Mouse (Mus musculus): ENCODE results near the gene Itga8. TPM values are rescaled to one million over a fixed set of nuclear protein-coding genes. Genes with fewer than 3 reads are reported as not detected.

Itga8 gene
- polyA plus RNA-seq, 1 experiment from 2014 or later, result 5.0 TPM

DNA sequence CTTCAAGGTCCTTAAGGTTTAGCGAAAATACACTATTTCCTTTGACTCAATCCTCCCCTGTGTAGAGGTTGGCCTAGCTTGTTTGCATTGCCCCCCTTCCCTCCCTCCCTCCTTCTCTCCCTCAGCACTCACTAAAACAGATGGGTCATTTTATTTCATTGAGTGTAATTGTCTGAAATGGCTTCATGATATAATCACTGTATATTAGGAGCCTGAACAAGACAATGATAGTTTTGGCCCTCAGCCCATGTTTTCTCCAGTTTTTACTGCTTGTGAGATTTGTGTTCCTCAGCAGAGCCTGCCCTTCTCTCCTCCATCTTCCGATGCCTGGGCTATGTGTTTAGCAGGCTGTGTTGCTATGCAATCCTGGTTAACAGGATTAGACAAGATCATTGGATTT lies 80.1 kb downstream of the Itga8 start:
- H3K9me3 ChIP-seq (replicated peaks), result no peaks in the 10 kb centered on the region
- 85% methylated on average over 2 of the region's 2 CpGs for WGBS
- no peak for ATAC-seq (ENCODE audit: low FRiP score)

DNA sequence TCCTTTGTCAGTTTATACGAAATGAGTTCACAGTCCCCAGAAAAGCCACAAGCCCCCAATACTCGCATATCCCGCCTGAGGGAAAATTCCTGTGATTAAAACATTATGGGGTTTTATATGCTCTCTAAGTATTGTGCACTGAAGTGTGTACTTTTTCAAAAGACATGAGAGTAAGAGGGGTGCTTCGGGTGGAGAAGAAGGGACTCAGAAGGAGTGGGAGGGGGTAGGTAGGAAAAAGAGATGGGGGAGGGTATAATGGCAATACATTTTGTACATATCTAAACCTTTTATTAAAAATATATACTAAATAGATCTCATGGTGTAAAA lies 88.3 kb downstream of the Itga8 start:
- Histone ChIP-seq H3K4me1 (no peaks in the 10 kb centered on the region), H3K9me3 (replicated peaks) (no peaks in the 10 kb centered on the region), H3K9ac (no peak overlapping the region), H3K27me3 (no peaks in the 10 kb centered on the region), H3K4me3 (no peak overlapping the region), H3K36me3 (no peaks in the 10 kb centered on the region), H3K27ac (no peak overlapping the region), H3K4me2 (replicated peaks) (no peak overlapping the region)
- WGBS, result 65% methylated on average over 4 of the region's 4 CpGs
- no peak for ATAC-seq (ENCODE audit: low FRiP score)

More for the DNA sequence above, 80.1 kb downstream of the Itga8 start:
- Histone ChIP-seq H3K4me2 (replicated peaks) (no peak overlapping the region), H3K27ac (no peak overlapping the region), H3K27me3 (no peaks in the 10 kb centered on the region), H3K9ac (no peak overlapping the region), H3K36me3 (no peaks in the 10 kb centered on the region), H3K4me3 (no peak overlapping the region), H3K4me1 (no peaks in the 10 kb centered on the region)

DNA sequence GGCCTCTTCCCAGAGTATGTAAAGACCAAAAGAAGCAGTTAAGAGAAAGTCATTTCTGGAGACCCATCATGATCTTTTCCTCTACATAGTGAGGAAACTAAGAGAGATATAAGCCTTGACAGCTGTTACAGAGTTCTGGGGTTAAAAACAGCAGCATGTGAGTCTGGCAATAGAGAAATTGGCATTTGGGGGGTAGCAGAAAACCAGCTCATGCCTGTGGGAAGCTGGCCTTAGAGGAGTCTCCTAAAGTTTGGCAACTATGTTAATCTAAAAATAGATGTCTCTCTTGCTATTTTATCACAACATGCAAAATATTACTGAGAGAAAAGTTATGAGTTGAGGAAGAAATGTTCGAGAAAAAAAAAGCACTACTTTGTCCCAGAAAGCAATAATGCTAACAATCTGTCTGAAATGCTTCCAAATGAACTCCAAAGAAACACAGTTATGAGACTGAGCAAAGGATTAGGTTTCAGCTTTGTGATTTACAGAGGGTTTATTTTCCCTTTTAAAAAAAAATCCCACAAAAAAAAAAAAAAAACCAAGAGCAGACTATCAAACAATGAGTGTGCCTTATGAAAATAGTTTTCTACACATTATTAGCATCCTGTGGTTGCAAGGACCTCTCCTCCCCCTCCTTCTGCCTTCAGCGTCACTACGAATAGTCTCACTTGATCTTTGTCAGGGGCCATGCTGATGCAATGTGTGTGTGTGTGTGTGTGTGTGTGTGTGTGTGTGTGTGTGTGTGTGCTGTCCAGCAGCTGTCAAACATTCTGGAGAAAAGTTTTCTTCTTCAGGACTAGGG lies 88.9 kb downstream of the Itga8 start:
- H3K4me3 ChIP-seq, result no peak overlapping the region
- WGBS, result 61% methylated on average over 3 of the region's 3 CpGs

DNA sequence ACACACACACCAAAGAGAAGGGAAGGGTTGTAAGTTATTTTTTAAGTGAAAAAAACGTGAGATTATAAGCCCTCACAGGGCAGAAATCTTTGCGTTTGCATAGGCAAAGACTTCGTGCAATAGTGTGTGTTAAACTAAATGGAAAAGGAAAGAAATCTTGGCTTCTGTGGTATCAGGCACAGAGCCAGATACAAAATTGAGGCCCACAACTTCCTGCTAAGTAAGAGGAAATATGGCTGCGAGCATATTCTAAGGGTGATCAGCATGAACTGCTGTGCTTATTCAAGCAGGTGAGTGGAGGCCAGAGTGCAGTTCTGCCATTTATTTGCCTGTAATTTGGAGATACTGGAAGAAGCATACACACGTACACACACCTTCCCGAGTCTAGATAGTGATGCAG lies 93.6 kb downstream of the Itga8 start:
- no peaks in the 10 kb centered on the region for H3K4me1 ChIP-seq
- ATAC-seq (ENCODE audit: low FRiP score), result no peak
- 85% methylated on average over 6 of the region's 6 CpGs for WGBS
- no peak overlapping the region for H3K4me2 ChIP-seq (replicated peaks)
- H3K27ac ChIP-seq, result no peak overlapping the region
- H3K27me3 ChIP-seq, result no peaks in the 10 kb centered on the region
- no peaks in the 10 kb centered on the region for H3K9me3 ChIP-seq (replicated peaks)
- H3K9ac ChIP-seq, result no peak overlapping the region
- no peaks in the 10 kb centered on the region for H3K36me3 ChIP-seq
- no peak overlapping the region for H3K4me3 ChIP-seq

More for the DNA sequence above, 88.9 kb downstream of the Itga8 start:
- H3K4me1 ChIP-seq, result no peaks in the 10 kb centered on the region
- no peaks in the 10 kb centered on the region for H3K36me3 ChIP-seq
- no peaks in the 10 kb centered on the region for H3K27me3 ChIP-seq
- no peak for ATAC-seq (ENCODE audit: low FRiP score)
- no peak overlapping the region for H3K4me2 ChIP-seq (replicated peaks)
- H3K27ac ChIP-seq, result no peak overlapping the region
- H3K9me3 ChIP-seq (replicated peaks), result no peaks in the 10 kb centered on the region
- no peak overlapping the region for H3K9ac ChIP-seq

DNA sequence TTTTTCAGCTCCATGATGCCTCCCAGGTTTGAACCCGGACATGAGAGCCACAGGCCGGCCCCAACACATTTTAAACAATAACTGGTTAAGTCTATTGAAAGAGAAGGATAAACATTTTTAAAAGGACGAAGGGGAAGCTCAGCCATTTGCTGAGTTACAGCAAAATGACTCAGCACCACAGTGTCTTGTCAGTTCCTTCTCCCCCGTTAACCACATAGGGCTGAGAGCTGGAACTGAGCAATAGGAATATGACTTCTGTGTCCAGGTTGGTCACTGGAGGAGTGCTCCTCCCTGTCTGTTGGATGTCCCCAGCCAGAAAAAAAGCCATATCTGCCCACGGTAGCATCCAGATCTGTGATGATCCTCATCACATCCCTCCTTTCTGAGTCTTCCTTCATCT lies 95.4 kb downstream of the Itga8 start:
- Histone ChIP-seq H3K36me3 (no peaks in the 10 kb centered on the region), H3K4me3 (no peak overlapping the region)
- WGBS, result 68% methylated on average over 5 of the region's 5 CpGs

DNA sequence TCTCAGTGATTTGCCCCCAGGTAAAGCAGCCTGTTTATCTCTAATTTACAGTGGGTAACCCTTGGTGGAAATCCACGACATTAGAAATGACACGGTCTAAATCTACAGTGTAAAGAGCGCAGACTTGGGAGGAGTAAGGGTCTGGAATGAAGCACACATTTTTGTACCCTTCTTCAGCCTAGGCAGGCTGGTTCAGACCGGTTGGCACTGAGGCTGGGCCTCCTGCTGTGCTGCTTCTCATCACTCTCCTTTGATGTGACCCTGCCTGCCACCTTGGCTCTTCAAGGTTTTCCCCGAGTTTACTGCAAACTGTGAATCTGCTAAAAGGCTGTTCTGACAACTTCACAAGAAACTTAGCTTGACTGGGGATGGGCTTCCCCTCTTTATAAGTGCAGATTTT lies 95.8 kb downstream of the Itga8 start:
- no peak; the same call in 1 of the 2 replicates for ATAC-seq (ENCODE audit: low FRiP score)
- Histone ChIP-seq H3K9me3 (replicated peaks) (no peaks in the 10 kb centered on the region), H3K36me3 (no peaks in the 10 kb centered on the region), H3K27me3 (no peaks in the 10 kb centered on the region), H3K4me1 (no peaks in the 10 kb centered on the region), H3K9ac (no peak overlapping the region), H3K4me3 (no peak overlapping the region), H3K4me2 (replicated peaks) (no peak overlapping the region), H3K27ac (no peak overlapping the region)
- 49% methylated on average over 5 of the region's 5 CpGs for WGBS

More for the DNA sequence above, 95.4 kb downstream of the Itga8 start:
- Histone ChIP-seq H3K27me3 (no peaks in the 10 kb centered on the region), H3K4me2 (replicated peaks) (no peak overlapping the region), H3K27ac (no peak overlapping the region), H3K4me1 (no peaks in the 10 kb centered on the region), H3K9me3 (replicated peaks) (no peaks in the 10 kb centered on the region), H3K9ac (no peak overlapping the region)
- no peak for ATAC-seq (ENCODE audit: low FRiP score)

DNA sequence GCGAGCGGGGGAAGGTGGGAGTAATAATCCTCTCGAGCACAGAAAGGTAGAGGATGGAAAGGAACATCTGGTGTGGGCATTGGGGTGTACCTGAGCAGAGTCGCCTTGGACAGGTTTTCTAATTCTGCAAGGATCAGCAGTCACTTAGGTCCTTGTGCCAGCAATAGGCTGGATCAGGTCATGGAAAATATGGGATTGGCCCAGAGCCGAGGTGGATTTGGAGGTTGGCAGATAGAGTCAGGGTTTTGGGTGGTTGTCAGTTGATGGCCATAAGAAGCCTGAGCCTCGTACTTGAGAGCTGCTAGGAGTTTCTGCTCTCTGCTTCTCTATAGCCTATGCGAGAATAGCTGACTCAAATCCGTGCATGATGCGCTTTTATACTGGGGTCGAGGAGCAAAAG lies 98.5 kb downstream of the Itga8 start:
- Histone ChIP-seq H3K4me1 (no peaks in the 10 kb centered on the region), H3K9ac (no peak overlapping the region), H3K4me2 (replicated peaks) (no peak overlapping the region), H3K9me3 (replicated peaks) (no peaks in the 10 kb centered on the region), H3K36me3 (no peaks in the 10 kb centered on the region), H3K27ac (no peak overlapping the region), H3K27me3 (no peaks in the 10 kb centered on the region), H3K4me3 (no peak overlapping the region)
- WGBS, result 93% methylated on average over 10 of the region's 10 CpGs
- no peak for ATAC-seq (ENCODE audit: low FRiP score)

DNA sequence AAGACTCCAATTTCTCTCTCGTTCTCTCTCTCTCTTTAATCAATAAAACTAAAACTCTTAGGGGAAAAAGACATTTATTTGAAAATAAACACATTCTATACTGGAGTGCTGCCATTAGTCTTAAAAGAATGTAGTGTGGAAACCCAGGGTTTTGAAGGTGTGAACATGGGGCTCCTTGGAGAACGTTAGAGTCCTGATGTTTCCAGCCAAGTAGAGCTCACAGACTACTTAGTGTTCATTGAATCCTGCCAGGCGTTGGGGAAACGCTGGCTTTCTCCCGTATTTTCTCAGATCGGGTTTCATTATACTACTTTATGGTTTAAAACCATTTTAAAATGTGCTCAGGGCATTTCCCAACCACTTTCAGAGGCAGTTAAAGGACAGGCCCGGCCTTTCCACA lies 103.0 kb downstream of the Itga8 start:
- H3K4me2 ChIP-seq (replicated peaks), result no peak overlapping the region
- no peak for ATAC-seq (ENCODE audit: low FRiP score)
- 72% methylated on average over 7 of the region's 7 CpGs for WGBS

DNA sequence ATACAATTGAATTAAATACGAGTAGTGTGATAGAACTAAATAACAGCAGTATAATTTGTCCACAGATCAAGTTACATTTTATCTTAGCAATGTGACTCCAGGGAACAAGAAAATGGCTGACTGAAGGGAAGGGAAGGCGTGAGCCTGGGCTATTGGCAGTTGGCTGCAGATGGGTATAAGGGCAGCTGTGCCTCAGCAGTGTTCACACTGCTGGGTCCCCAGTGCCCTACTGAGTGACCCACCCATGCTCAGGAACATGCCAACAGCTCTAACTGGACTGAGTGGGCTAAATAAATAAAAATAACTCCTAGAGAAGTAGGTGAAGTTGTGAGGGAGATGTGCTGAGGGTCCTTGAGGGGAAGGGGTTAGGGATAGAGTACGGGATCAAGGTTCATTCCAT lies 103.5 kb downstream of the Itga8 start:
- WGBS, result 82% methylated on average over 3 of the region's 3 CpGs
- Histone ChIP-seq H3K36me3 (no peaks in the 10 kb centered on the region), H3K4me2 (replicated peaks) (no peak overlapping the region), H3K27ac (no peak overlapping the region), H3K27me3 (no peaks in the 10 kb centered on the region), H3K4me3 (no peak overlapping the region), H3K9ac (no peak overlapping the region), H3K9me3 (replicated peaks) (no peaks in the 10 kb centered on the region), H3K4me1 (no peaks in the 10 kb centered on the region)
- no peak for ATAC-seq (ENCODE audit: low FRiP score)

More for the DNA sequence above, 103.0 kb downstream of the Itga8 start:
- Histone ChIP-seq H3K27ac (no peak overlapping the region), H3K9me3 (replicated peaks) (no peaks in the 10 kb centered on the region), H3K27me3 (no peaks in the 10 kb centered on the region), H3K4me1 (no peaks in the 10 kb centered on the region), H3K36me3 (no peaks in the 10 kb centered on the region), H3K9ac (no peak overlapping the region), H3K4me3 (no peak overlapping the region)

DNA sequence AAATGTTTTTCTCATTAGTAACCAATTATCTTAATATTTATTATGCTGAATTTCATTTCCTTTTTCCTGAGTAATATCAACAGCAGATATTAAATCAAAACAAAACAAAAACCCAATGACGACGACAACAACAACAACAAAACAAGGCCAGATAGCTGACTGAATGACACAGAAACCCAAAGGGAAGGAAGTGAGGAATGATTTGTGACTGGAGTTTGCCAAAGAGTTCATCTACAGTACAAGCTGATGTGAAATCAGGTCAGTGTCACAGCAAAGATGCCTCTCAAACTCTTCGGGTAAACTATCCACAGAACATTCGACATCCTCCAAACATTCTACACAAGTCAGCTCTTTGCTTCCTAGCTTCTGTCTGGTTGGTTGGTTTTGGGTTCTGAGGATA lies 104.0 kb downstream of the Itga8 start:
- Histone ChIP-seq H3K4me3 (no peak overlapping the region), H3K4me2 (replicated peaks) (no peak overlapping the region), H3K9ac (no peak overlapping the region), H3K27ac (no peak overlapping the region), H3K4me1 (no peaks in the 10 kb centered on the region), H3K27me3 (no peaks in the 10 kb centered on the region), H3K9me3 (replicated peaks) (no peaks in the 10 kb centered on the region), H3K36me3 (no peaks in the 10 kb centered on the region)
- WGBS, result 95% methylated on average over 4 of the region's 4 CpGs
- ATAC-seq (ENCODE audit: low FRiP score), result no peak

DNA sequence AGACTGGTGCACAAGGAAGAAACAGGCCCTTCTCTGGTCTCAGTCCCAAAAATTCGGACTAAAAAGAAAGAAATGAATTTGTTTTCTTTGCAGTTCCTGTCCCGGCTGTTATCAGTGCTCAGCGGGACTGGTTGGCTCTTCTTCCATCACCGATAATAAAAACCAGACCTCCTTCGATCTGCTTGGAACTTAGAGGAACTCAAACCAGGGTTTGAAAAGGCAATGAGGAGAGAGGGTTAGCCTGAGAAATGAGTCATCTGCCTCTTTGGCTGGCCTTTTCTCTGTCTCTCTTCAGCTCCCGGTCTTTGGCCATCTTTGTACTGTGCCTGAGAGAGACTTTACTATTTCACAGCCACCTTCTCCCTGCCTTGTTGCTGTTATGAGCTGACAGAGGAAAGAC lies 112.7 kb downstream of the Itga8 start:
- ATAC-seq (ENCODE audit: low FRiP score), result no peak
- Histone ChIP-seq H3K9ac (no peak overlapping the region), H3K9me3 (replicated peaks) (no peaks in the 10 kb centered on the region), H3K4me3 (no peak overlapping the region), H3K27ac (no peak overlapping the region), H3K4me1 (no peaks in the 10 kb centered on the region), H3K36me3 (no peaks in the 10 kb centered on the region), H3K4me2 (replicated peaks) (no peak overlapping the region), H3K27me3 (no peaks in the 10 kb centered on the region)
- 58% methylated on average over 6 of the region's 6 CpGs for WGBS

DNA sequence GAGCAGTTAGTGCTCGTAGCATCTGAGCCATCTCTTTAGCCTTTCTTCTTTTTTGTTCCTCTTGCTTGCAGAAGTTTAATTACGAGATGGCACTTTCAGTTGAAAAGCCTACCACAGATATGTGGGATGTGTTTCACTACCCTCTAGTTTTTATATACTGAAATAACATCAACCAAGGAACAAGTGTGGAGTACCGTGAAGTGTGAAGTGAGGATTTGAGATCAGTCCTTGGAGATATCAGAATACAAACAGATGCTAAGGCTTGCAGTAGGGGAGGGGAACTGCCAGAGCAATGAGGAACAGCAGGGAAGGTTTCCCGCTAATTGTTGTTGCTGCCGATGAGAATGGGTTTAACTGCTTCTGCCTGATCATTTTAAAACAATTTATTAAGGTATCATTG lies 114.1 kb downstream of the Itga8 start:
- Histone ChIP-seq H3K9me3 (replicated peaks) (no peaks in the 10 kb centered on the region), H3K4me3 (no peak overlapping the region), H3K36me3 (no peaks in the 10 kb centered on the region), H3K27ac (no peak overlapping the region), H3K4me2 (replicated peaks) (no peak overlapping the region), H3K4me1 (no peaks in the 10 kb centered on the region), H3K27me3 (no peaks in the 10 kb centered on the region), H3K9ac (no peak overlapping the region)
- ATAC-seq (ENCODE audit: low FRiP score), result no peak
- WGBS, result 68% methylated on average over 5 of the region's 5 CpGs

DNA sequence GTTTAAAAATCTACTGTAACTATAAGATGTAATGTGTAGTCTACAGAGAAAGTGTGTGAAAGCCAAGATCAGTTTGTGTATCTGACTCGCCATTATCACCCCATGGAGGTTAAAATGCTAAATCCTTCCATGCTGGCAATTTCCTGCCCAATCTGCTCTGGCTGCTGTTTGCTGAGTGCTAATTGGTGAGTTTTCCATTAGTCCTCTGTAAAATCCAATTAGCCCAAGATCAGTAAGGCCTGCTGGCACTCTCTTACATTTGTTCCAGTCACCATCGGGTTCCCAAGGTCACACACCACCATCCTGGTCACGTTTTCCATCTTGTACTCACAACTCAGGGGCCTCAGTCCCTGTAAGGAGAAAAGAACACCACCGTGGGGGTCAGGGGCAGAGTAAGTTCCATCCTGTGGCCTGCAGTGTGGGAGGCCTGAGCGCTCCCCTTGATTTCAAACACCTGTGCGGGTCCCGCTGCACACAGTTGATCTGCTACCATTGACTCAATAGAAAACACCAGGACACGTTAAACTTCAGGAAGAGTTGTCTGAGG lies 119.2 kb downstream of the Itga8 start:
- no peaks in the 10 kb centered on the region for H3K9me3 ChIP-seq (replicated peaks)
- H3K4me3 ChIP-seq, result no peak overlapping the region
- no peak overlapping the region for H3K9ac ChIP-seq
- H3K27ac ChIP-seq, result no peak overlapping the region
- no peaks in the 10 kb centered on the region for H3K36me3 ChIP-seq
- WGBS, result 64% methylated on average over 8 of the region's 8 CpGs
- no peak overlapping the region for H3K4me2 ChIP-seq (replicated peaks)
- H3K27me3 ChIP-seq, result no peaks in the 10 kb centered on the region
- no peaks in the 10 kb centered on the region for H3K4me1 ChIP-seq
- ATAC-seq (ENCODE audit: low FRiP score), result no peak

Data from hindbrain, embryonic 12.5 days (tissue).